Mouse (Mus musculus) lung, embryonic 14.5 days (tissue): ENCODE data around the gene Aqp7. TPM values are rescaled to one million over a fixed set of nuclear protein-coding genes. Genes with fewer than 3 reads are reported as not detected.
"Not testable (repeated sequence)": the region's sequence is repeated elsewhere in the genome, so short reads cannot be mapped to it uniquely, and the experiment has no call there.

ENCODE experiments used
- ATAC-seq: fragments of 200-750 bp; cut with Nextera tagmentation; 2 replicates; pipeline ENCODE4 v1.8.0; 2017; ENCODE audit warnings: mild to moderate bottlenecking, moderate TSS enrichment, moderate library complexity; ENCODE audit not compliant: insufficient read depth
- DNase-seq: peaks from one replicate; pipeline ENCODE4 v3.0.0-alpha.2; 2015
- H3K27ac ChIP-seq: fragments of 300-500 bp; sonication (generic); 2 replicates; pipeline ENCODE4 v1.5.1; 2014; ENCODE audit warnings: low read depth, mild to moderate bottlenecking, moderate library complexity
- H3K27me3 ChIP-seq: fragments of 300-500 bp; sonication (generic); 2 replicates; pipeline ENCODE4 v1.6.1; 2014; ENCODE audit warnings: low read length, control low read depth; ENCODE audit not compliant: insufficient read depth
- H3K36me3 ChIP-seq: fragments of 300-500 bp; sonication (generic); 2 replicates; pipeline ENCODE4 v1.6.1; 2014; ENCODE audit warnings: control low read depth; ENCODE audit not compliant: insufficient read depth
- H3K4me1 ChIP-seq: fragments of 300-500 bp; sonication (generic); 2 replicates; pipeline ENCODE4 v1.6.1; 2014; ENCODE audit warnings: antibody characterized with exemption, control low read depth; ENCODE audit not compliant: insufficient read depth
- H3K4me2 ChIP-seq: fragments of 300-500 bp; sonication (generic); 2 replicates; pipeline ENCODE4 v1.6.1; 2014; ENCODE audit warnings: mild to moderate bottlenecking
- H3K4me3 ChIP-seq: fragments of 300-500 bp; sonication (generic); 2 replicates; pipeline ENCODE4 v1.5.1; 2014; ENCODE audit warnings: low read depth, low read length
- H3K9ac ChIP-seq: fragments of 300-500 bp; sonication (generic); 2 replicates; pipeline ENCODE4 v1.6.1; 2014
- H3K9me3 ChIP-seq: fragments of 300-500 bp; sonication (generic); 2 replicates; pipeline ENCODE4 v1.6.1; 2016; ENCODE audit warnings: low read depth, low read length, control low read depth
- CTCF ChIP-seq: IDR thresholded peaks from 2 replicates; pipeline ENCODE4 v1.5.1; 2016; ENCODE audit warnings: antibody characterized with exemption, low read depth
- WGBS: fragments of 180-500 bp; shearing (Covaris S2); extraction: QIAGEN DNeasy Blood & Tissue Kit; methylation state at CpG from one replicate; pipeline ENCODE4 v1.1.7; 2014; 5-methylcytosine and 5-hydroxymethylcytosine counted together
- polyA plus RNA-seq: library from polyadenylated mRNA; unstranded; fragments of >200 nt; fragmentation: Nextera tagmentation; extraction: Ambion mirVana; gene quantifications from 2 replicates; pipeline ENCODE4 v1.2.1, GENCODE M21; 2014

The Aqp7 gene
- polyA plus RNA-seq, 1 experiment from 2014 or later: not detected

- ATAC-seq (no peak), DNase-seq (no peak)
- no peak overlapping the region for H3K4me3 ChIP-seq
- no peak for TF ChIP-seq CTCF
- no peaks in the 10 kb centered on the region for H3K9me3 ChIP-seq
- no peak overlapping the region for H3K4me2 ChIP-seq
- H3K9ac ChIP-seq: no peak overlapping the region
- H3K27me3 ChIP-seq: no peaks in the 10 kb centered on the region
- H3K27ac ChIP-seq: no peak overlapping the region
- no peaks in the 10 kb centered on the region for H3K4me1 ChIP-seq
- 69% methylated on average over 2 of the region's 2 CpGs for WGBS
- H3K36me3 ChIP-seq: no peaks in the 10 kb centered on the region
Observed at GRCm38 (mm10) chr4:41089705-41090104, 41.8 kb upstream of the Aqp7 start.

- Histone ChIP-seq H3K4me1 (no peaks in the 10 kb centered on the region), H3K9me3 (no peaks in the 10 kb centered on the region), H3K36me3 (no peaks in the 10 kb centered on the region), H3K27me3 (no peaks in the 10 kb centered on the region), H3K9ac (no peak overlapping the region), H3K27ac (no peak overlapping the region), H3K4me3 (no peak overlapping the region), H3K4me2 (no peak overlapping the region)
- 67% methylated on average over 4 of the region's 4 CpGs for WGBS
- ATAC-seq (no peak), DNase-seq (no peak)
- no peak for TF ChIP-seq CTCF
Observed at GRCm38 (mm10) chr4:41089189-41089588, 41.2 kb upstream of the Aqp7 start.

- H3K9me3 ChIP-seq: no peaks in the 10 kb centered on the region
- WGBS: 73% methylated on average over 16 of the region's 16 CpGs
- H3K9ac ChIP-seq: no peak overlapping the region
- H3K27me3 ChIP-seq: no peaks in the 10 kb centered on the region
- no peak overlapping the region for H3K4me2 ChIP-seq
- H3K4me1 ChIP-seq: no peaks in the 10 kb centered on the region
- TF ChIP-seq CTCF: no peak
- H3K4me3 ChIP-seq: no peak overlapping the region
- no peak overlapping the region for H3K27ac ChIP-seq
- H3K36me3 ChIP-seq: no peaks in the 10 kb centered on the region
- ATAC-seq (no peak; the same call in 1 of the 2 replicates), DNase-seq (no peak)
Observed at GRCm38 (mm10) chr4:41087459-41088298, 39.7 kb upstream of the Aqp7 start.

GRCm38 (mm10) chr4:41086947-41087346, 39.0 kb upstream of the Aqp7 start:
- ATAC-seq: no peak
- 63% methylated on average over 9 of the region's 9 CpGs for WGBS
- Histone ChIP-seq H3K9me3 (no peaks in the 10 kb centered on the region), H3K27me3 (no peaks in the 10 kb centered on the region), H3K4me2 (no peak overlapping the region), H3K27ac (no peak overlapping the region), H3K4me3 (no peak overlapping the region), H3K36me3 (no peaks in the 10 kb centered on the region), H3K4me1 (no peaks in the 10 kb centered on the region), H3K9ac (no peak overlapping the region)
- TF ChIP-seq CTCF: no peak
- DNase-seq: no peak

- 81% methylated on average over 4 of the region's 4 CpGs for WGBS
- H3K4me1 ChIP-seq: no peaks in the 10 kb centered on the region
- TF ChIP-seq CTCF: no peak
- no peak overlapping the region for H3K9ac ChIP-seq
- H3K27ac ChIP-seq: no peak overlapping the region
- H3K4me3 ChIP-seq: no peak overlapping the region
- no peak for DNase-seq
- no peaks in the 10 kb centered on the region for H3K36me3 ChIP-seq
- H3K9me3 ChIP-seq: no peaks in the 10 kb centered on the region
- no peak for ATAC-seq
- H3K4me2 ChIP-seq: no peak overlapping the region
- H3K27me3 ChIP-seq: no peaks in the 10 kb centered on the region
Observed at GRCm38 (mm10) chr4:41084819-41085218, 36.9 kb upstream of the Aqp7 start.

GRCm38 (mm10) chr4:41082803-41083202, 34.9 kb upstream of the Aqp7 start:
- H3K9me3 ChIP-seq, H3K9ac ChIP-seq, H3K4me2 ChIP-seq, ATAC-seq, H3K27me3 ChIP-seq, H3K4me1 ChIP-seq, DNase-seq, H3K4me3 ChIP-seq, H3K36me3 ChIP-seq, H3K27ac ChIP-seq: not testable (repeated sequence)
- 48% methylated on average over 4 of the region's 4 CpGs for WGBS

GRCm38 (mm10) chr4:41081733-41082132, 33.8 kb upstream of the Aqp7 start:
- Histone ChIP-seq H3K9ac (no peak overlapping the region), H3K27me3 (no peaks in the 10 kb centered on the region), H3K9me3 (no peaks in the 10 kb centered on the region), H3K36me3 (no peaks in the 10 kb centered on the region), H3K4me1 (no peaks in the 10 kb centered on the region), H3K4me2 (no peak overlapping the region), H3K27ac (no peak overlapping the region), H3K4me3 (no peak overlapping the region)
- ATAC-seq (no peak), DNase-seq (no peak)
- TF ChIP-seq CTCF: no peak
- WGBS: 71% methylated on average over 5 of the region's 5 CpGs
